Mouse (Mus musculus): ENCODE data around the gene Coro7.
"Not testable (repeated sequence)": the region's sequence is repeated elsewhere in the genome, so short reads cannot be mapped to it uniquely, and the experiment has no call there.

The Coro7 gene

DNA sequence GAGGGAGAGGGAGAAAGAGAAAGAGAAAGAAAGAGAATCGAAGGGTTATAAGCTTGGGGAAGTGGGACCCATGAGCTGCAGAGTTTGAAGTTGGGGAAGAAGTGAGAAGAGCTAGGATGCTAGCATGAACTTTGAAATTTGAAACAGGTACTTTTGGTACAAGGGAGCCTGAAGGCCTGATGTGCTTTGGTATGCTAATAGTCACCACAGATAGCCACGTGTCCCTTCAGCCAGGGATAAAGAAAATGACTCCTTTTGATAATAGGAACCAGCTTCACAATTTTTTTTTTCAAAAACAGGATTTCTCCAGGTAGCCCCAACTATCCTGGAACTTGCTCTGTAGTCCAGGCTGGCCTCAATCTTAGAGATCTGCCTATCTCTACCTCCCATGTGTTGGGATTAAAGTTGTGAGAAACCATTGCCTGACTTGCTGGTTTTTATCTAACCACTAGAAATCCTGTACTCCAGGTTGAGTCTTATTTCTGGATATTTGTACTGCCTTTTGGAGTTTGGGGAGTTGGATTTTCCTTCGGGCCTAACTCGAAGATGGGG lies 3.1 kb upstream of the Coro7 start:
- no peak for DNase-seq (ENCODE audit: low read depth, low spot score)

DNA sequence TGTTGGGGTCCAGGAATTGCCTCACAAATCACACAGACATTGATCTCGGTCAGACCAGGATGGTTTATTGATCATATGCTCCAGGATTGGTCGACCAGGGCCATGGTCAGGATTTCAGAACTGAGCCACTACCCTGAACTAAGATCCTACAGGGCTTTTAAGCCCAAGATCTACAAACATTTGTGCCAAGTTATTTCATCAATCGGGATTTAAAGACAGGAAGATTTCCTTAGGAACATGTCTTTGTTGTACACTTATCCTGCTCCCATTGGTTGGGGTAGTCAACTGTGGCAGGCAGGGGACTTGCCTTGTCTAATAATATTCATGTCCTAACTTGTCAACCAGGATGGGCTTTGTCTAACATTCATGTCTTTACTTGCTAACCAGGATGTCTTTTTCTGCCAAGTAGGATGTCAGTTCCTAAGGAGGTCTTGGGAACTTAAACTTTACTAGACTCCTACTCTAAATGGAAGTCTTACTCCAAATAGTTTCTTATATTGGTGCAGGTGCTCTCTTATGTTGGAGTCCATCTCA lies 1.4 kb upstream of the Coro7 start:
- DNase-seq (ENCODE audit: low read depth, low spot score), result not testable (repeated sequence)

DNA sequence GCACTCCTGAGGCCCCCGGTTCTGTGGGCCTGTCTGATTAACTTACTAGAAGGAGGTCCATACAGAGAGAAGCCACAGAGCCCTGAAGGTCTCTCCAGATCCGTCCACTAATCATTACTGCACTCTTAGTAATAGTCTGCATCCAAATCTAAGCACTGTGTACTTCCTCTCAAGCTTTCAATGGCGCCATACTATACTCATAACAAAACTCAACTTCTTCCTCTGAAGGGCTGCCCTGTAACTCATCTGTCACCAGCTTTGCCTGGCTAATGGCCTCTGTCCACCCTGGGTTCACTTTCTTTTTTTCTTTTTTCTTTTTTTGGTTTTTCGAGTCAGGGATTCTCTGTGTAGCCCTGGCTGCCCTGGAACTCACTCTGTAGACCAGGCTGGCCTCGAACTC lies 1.5 kb downstream of the Coro7 start:
- peak; percentile 26 for DNase-seq (ENCODE audit: low read depth, low spot score)

DNA sequence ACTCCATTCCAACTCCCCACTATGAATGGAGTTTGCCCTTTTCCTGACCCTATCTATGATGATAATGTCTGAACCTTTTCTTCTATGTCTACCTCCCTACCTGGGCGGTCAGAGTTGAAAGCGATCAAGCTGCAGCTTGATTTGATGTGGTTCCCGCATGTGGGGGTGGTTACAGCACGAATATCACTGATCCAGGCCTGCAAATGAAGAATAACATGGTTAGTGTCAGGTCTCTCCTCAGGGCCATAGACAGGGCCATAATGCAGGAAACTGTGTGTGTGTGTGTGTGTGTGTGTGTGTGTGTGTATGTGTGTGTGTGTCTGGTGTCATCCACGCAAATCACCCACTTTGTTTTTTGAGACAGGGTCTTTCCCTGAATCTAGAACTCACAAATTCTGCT lies 2.7 kb downstream of the Coro7 start:
- peak; percentile 35 for DNase-seq (ENCODE audit: low read depth, low spot score)

DNA sequence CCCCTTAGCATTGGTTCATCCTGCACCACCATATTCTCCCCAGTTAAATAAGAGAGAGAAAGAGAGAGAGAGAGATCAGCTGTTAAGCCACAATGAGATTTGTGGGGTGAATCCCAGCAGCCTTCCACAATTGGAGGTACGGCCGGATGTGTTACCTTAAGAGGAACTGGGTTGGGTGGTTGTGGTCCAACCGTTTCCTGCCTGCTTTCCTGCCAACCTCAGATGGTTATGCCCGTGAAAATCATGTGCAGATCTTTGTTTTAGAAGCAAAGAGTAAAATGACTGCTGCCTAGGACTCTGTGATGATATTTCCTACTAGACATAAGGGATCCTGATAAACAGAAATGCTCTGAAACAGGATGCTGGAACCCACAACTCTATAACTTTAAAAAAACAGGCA lies 5.5 kb downstream of the Coro7 start:
- peak; percentile 84 for DNase-seq (ENCODE audit: low read depth, low spot score)

DNA sequence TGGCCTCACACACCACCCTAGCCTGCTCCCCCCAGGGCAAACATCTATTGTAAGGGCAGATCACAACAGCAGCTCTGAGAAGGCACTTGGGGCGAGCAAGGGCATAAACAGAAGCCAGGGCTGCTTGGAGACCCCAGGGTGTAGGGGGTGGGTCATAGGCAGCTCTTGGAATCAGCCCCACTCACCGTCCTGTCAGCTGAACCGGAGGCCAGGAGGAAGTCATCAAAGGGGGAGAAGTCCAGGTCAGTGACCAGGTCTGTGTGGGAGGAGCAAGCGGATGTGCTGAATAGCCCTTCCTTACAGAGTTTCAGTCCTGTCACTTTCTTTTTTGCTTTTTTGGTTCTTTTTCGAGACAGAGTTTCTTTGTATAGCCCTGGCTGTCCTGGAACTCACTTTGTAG lies 9.3 kb downstream of the Coro7 start:
- no peak for DNase-seq (ENCODE audit: low read depth, low spot score)

DNA sequence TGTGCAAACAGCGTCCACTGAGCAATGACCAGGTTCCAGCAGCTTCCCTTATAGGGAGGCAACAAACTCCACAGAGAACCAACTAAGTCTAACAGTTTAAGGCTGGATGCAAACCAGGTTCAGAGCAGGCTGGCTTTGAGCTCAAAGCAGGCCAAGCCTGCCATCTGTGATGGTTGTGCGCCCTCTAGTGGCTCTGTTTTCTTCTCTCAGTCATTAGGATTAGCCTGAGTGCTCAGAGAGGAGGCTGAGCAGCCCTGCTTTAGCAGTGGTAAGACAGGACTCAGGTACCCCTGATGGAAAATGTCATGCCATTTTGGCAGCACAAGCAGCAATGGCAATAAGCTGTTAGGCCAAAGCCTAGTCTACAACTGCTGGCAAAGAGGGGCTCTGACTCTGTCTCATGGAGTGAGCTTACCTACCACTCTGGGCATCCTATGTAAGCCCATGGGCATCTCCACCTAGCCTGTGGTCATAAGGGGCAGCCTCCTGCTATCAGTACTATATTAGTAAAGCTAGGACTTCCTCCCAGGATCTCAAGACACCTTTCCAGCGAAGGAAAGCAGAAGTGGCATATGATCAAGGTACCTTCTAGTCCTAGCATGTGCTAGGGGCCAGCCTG lies 12.3 kb downstream of the Coro7 start:
- peak; percentile 89 for DNase-seq (ENCODE audit: low read depth, low spot score)

DNA sequence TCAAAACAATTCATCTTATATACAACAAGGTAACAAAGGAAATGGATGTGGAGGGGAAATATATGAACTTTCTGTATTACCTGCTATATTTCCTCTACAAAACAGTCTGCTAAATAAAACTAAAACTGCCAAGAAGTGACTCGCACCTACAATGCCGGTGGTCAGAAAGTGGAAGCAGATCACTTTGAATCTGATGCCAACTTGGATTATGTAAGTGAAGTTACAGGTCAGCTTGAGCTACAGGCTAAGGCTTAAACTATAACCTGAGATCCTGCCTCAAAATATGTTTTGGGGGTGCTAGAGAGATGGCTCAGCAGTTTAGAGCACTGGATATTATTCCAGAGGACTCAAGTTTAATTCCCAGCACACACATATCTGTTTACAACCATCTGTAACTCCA lies 13.9 kb downstream of the Coro7 start:
- DNase-seq (ENCODE audit: low read depth, low spot score), result no peak

DNA sequence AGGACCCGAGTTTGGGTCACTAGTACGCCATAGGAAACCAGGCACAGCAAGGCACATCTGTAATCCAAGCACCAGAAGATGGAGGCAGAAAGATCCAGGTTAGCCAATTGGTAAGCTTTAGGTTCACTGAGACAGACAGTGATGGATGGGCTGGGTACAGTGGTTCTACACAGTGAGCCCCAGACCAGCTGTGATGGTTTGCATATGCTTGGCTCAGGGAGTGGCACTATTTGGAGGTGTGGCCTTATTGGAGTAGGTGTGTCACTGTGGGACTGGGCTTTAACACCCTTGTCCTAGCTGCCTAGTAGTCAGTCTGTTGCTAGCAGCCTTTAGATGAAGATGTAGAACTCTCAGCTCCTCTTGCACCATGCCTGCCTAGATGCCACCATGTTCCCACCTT lies 15.8 kb downstream of the Coro7 start:
- DNase-seq (ENCODE audit: low read depth, low spot score), result no peak

DNA sequence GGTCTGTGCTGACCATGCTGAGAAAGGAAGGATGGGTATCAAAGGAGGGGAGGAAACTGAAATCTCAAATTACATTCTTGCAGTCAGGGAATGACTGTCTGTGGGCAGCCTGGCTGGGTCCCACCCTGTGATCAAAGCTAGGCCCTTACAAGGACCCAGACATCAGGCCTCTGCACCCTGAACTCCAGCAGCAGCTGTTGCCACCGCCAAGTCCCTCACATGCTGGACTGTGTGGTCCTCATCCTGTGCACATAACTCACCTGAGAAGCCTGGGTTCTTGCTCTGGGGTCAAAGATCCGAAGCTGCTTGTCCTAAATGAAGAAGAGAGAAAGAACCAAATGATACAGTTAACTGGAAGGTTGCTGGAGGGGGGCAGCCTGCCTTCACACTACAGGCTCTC lies 18.0 kb downstream of the Coro7 start:
- DNase-seq (ENCODE audit: low read depth, low spot score), result no peak

DNA sequence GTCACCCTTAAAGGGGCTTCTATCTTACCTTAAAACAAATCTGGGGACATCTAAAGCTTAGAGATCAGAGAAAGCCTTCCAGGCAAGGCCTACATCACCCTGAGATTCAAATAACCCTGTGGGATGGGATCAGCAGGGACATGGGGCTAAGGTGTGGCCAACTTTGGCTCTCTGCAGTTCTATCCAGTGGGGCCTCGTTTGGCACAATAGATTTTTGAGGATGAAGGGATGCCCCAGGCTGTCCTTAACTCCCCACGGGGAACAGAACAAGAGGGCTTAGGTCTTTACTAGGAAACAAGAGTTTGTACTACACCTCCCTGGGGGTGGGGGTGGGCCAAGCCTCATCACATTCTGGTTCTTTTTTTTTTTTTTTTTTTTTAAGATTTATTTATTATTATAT lies 20.3 kb downstream of the Coro7 start:
- DNase-seq (ENCODE audit: low read depth, low spot score), result no peak

DNA sequence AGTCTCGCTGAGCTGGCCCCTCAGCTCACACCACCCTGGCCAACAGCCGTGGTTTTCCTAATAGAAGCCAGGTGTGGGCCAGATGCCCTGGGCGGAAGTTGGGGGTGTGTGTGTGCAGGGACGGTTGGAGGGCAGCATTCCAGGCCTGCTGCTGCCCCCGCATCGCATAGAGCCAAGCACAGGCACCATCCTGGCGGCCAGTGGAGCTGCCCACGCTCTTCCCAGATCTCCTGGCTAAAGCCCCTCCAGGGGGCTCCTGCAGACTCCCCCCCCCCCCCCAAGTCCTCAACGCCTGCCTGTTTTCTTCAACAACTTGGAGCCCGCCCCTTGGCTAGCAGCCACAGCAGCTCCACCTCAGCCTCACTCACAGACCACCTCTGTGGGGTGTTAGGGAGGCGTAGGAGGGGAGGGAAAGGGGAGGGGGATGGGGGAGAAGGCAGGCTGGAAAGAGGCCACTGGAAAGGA lies 20.8 kb downstream of the Coro7 start:
- no peak for DNase-seq (ENCODE audit: low read depth, low spot score)

DNA sequence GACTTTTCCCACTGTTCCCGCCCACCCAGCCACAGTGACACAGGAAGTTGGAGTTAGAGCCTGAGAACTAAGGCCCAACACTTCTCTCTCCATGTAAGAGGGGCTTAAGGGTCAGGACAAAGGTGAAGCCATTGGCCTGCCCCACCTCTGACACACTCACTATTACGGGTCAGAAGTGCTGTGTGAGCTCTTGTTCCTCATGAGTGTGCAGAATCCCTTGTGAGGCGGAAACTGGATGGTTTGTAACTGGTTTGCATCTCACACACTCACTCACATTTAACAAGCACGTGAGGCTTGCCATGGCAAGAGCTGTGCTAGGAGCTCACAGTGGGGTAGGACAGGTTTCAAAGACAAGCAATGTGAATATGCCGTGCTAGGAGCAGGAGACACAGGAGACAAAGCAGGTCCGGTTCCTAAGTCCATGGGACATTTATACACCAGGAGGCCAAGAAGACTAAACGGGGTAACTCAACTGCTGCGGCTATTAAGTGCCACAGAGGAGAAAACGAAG lies 23.0 kb downstream of the Coro7 start:
- DNase-seq (ENCODE audit: low read depth, low spot score), result no peak

DNA sequence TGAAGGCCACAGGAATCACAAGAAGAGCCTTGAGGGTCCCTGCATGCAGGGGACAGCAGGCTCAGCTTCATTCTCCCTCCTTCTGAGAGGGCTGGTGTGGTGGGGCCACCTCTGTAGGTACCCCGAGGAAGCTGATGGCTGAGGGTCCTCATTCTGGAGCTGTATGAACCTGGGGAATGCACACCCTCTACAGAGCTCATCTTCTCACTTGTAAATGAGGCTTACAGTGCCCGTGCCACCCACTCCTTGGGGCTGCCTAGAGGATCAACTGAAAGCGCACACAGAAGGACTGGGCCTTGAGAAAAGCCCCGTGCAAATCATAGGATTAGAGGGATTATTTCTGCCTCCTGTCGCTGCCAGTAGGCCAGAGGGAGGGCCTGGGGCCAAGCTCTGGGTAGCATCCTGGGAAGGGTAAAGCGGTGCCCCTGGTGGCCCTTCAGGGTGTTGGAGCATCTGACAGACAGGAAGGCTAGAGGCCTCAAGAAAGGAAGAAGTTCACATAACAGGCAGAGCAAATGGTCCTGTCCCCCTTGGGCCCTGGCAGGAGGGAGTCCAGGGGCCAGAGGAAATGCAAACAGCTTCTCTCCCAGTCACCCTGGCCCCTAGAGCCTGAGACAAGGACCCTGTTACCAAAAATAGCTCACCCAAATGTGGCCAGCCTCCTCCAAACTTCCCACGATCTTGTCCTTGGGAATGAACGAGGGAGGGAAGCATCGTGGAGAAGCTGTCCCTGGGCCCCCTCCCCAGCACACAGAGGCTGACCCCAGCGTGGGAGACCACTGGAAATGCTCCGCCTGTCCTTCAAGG lies 23.6 kb downstream of the Coro7 start:
- DNase-seq (ENCODE audit: low read depth, low spot score), result no peak

DNA sequence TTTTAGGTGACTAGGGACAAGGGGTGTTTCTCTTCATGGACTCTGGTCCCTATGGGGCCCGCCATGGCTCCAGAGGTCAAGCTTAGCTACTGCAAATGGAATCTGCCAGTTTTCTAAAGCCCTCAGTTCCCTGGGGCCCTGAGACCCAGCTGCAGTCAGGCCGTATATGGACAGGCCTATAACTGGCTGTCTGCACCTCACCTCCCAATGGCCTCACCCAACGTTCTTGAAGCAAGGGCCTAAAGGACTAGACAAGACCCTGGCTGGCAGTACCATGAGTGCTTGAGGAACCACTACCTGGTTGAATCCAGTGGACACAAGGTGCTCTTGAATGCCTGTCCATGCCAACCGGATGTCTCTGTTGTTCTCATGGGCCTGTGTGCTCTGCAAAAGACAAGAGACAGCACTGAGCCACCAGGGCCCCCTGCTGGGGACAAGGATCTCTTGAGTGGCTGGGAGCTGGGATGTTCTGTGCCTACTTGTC lies 24.3 kb downstream of the Coro7 start:
- no peak for DNase-seq (ENCODE audit: low read depth, low spot score)

DNA sequence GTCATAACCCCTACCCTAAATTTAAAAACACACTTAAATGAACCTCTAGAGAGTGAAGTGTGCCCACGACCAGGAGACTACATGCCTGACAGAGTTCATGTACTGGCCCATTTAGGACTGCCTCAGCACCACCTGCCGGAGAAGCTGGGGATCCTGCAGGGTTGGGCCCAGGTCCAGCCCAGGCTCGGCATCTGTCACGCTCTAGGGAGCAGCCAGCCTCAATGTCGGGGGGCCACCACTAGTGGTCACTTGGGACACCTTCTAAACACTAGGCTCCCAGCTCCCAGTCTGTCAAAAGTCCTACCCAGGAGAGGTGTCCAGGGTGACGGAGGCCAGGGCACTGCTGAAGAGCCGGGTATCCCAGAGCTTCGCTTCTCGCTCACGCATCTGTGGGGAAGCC lies 24.9 kb downstream of the Coro7 start:
- DNase-seq (ENCODE audit: low read depth, low spot score), result no peak

DNA sequence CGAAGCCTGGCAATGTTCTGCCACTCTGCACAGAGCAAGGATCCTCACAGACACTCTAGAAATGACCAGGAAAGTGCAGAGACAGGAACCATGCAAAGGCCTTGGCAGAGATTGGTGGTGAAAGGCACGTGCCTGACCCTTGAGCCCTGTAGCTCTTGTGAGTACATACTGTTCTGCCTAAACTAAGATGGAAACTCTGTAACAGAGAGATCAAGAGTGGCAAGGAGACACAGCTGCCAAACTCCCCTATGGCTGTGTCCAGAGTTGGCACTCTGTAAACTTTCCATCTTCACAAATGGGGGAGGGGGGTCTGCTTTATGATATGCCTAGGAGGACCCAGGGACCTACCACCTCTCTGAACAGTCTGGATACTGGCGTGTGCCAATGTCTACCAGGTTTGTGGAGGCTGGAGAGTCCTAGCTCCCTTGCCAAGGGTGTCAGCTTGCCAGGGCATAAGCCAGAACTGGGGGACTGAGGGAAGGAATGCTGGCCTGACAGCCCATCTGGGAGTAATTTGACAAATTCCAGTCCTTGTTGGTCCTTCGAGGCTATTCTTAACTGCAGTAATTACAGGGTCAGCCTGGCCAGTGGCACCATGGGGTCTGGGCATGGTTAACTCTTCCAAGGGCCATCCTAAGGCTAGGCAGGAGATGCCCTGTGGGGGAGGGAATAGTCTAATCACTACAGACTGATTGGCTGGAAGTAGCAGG lies 26.7 kb downstream of the Coro7 start:
- no peak for DNase-seq (ENCODE audit: low read depth, low spot score)

DNA sequence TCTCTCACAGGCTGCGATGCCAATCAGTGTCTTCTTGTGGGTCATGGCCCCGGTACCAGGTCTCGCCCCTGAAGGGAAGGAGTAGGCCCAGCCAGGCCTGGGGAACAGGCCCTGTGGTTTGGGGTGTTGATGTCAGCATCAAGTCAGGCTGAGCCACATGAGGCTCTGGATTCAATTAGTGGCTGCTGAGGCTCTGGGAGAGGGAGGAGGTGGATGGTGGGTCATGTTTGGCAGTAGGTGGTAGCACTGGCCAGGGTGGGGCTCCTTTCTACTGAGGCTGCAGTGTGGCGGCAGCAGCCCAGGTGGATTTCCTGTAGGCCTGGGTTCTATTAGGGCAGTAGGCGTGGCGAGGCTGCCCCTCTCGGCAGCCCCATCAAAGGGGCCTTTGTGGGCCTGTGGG lies 28.0 kb downstream of the Coro7 start:
- no peak for DNase-seq (ENCODE audit: low read depth, low spot score)

DNA sequence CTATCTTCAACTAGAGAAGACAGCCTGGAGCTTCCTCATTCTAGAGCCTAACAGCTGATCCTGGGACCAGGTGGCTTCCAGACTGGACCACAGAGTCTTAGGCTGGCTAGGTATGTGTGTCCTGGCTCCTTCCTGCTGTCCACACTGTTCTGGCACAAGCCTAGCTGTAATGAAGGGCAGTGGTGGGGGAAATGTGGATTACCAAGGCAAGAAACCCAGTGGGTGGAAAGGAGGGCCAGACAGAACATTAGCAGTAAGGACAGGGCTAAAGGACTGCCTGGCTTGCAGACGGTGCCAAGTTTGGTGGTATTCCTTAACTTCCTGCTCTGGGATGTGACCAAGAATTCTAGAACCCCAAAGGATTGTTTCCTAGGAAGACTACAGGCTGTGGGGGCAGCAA lies 28.5 kb downstream of the Coro7 start:
- no peak for DNase-seq (ENCODE audit: low read depth, low spot score)

DNA sequence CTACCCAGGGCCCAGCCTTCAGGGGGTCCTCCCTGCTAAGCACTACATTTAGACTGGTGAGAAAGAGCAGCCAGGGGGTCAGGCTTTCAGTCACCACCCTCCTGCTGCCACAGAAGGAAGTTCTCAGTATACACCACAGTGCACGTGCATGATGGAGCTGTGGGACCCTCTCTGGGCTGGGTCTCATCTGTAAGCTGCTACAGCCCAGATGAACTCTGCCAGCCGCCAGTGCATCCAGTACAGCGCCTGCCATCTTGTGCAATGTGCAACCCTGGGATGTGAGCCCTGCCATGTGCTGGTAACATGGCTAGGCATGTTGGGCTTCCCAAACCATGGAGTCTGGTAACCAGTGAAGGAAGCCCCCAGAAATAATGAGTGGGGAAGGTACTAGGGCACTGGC lies 29.4 kb downstream of the Coro7 start:
- no peak for DNase-seq (ENCODE audit: low read depth, low spot score)

DNA sequence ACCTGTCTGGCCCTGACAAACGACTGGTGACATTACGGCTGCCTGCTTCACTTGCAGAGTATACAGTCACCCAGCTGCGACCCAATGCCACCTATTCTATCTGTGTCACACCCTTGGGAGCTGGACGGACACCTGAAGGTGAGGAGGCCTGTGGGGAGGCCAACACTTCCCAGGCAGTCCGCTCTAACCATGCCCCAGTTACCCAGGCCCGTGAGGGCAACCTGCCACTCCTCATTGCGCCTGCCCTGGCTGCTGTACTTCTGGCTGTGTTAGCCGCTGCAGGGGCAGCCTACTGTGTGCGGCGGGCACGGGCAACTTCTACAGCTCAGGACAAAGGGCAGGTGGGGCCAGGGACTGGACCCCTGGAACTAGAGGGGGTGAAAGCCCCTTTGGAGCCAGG lies 29.9 kb downstream of the Coro7 start:
- no peak for DNase-seq (ENCODE audit: low read depth, low spot score)

DNA sequence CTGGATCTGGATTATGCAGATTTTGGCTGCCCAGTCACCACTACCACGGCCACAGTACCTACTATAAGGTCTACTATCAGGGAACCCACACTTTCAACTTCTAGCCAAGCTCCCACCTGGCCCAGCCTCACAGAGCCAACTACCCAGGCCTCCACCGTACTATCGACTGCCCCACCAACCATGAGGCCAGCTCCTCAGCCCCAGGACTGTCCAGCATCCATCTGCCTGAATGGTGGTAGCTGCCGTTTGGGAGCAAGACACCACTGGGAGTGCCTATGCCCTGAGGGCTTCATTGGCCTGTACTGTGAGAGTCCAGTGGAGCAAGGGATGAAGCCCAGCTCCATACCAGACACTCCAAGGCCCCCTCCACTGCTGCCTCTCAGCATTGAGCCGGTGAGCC lies 30.4 kb downstream of the Coro7 start:
- DNase-seq (ENCODE audit: low read depth, low spot score), result no peak

Data from CD4-positive, CD25-positive, alpha-beta regulatory T cell, adult 2 months (primary cell).